Mouse (Mus musculus): ENCODE data around the gene Selplg.

DNA sequence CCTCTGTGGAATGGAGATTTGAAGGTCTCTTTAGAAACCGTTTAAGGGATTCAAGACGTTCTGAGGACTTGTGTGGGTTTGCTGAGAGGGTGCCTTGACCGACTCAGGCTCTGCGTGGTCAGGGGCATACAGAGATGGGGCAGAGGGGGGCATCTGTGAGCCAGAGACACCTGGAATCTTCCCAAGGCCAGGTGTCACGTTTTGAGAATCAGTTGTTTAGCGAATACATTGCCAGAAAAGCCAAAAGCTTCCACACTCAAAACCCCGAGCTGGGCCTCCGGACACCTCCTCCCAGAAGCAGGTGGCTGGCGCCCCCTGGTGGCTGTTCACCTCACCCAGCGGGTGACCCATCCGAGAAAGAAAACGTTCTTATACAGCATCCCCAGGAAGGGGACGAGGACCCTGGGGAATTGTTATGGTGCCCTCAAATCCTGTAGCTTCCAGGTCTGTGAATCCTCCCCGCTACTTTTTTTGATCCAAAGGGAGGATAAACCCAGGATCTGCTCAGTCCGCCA, 16.7 kb downstream of the Selplg start:
- TF ChIP-seq EP300 (IDR thresholded peaks at IDR 0.05; ENCODE audit: insufficient read depth, low read depth, low read length) (no peak), POLR2A (IDR thresholded peaks at IDR 0.05; ENCODE audit: insufficient read depth, low read depth, low read length) (no peak)

Data from heart, adult 2 months (tissue).